Mouse (Mus musculus): ENCODE data around the gene Kcna10.
A peak's percentile ranks its signal among the peaks of the same experiment; 100 is the strongest.

Kcna10 gene

DNA sequence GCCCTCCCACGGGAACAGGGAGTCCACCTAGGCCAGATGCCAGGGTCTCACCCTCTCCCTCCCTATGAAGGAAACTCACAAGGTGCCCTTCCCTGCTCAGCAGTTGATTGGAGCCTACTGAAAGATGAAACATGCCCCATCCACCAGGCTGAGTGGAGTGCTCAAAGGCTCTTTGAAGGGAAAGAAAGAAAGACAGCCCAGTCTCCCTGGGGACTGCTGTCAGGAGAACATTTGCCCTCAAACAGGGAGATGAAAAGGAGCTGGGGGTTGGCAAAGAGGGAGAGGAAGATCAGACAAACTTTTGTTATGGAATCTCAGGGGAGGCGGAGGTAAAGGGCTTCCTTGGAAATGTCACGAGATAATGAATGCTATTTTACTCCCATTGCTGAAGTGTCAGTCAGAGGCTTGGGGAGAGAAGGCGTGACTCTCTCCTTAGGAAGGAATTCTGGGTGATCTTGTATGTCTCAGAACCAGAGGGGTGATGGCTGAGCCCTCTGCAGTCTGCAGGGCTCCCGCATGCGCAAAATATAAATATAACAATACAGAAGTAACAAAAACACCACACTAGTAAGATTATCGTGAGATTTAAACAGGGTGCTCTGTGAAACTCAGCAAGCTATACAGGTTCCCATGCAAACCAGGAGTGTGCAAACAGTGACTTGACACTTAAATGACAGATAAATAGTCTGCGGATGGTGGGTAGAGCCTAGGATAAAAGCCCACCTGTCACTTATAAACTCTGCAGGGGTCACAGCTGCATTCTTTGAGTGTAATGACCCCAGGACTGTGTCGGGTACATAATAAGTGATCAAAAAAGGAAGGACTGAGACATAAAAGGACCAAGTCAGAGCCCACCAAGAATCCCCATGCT is 18.7 kb downstream of the Kcna10 start:
- DNase-seq (ENCODE audit: low spot score) = no peak

DNA sequence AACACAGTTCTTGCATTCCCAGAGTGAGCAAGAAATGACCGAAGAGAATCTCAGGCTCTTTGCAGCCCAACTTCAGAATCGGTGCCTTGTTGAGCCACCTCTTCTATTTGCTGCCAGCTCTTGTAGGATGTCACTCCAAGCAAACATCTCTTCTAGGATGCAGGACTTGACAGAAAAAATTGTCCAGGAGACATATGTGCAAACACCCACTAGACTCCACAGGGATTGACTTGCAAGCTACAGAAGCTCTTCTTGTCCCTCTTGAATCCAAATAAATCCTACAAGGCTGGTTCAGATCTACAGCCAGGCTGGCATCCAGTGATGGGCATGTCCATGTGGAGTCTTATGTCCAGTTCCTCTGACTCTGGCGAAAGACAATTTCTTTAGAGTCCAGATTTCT is 21.6 kb downstream of the Kcna10 start:
- no peak for DNase-seq (ENCODE audit: low spot score)

DNA sequence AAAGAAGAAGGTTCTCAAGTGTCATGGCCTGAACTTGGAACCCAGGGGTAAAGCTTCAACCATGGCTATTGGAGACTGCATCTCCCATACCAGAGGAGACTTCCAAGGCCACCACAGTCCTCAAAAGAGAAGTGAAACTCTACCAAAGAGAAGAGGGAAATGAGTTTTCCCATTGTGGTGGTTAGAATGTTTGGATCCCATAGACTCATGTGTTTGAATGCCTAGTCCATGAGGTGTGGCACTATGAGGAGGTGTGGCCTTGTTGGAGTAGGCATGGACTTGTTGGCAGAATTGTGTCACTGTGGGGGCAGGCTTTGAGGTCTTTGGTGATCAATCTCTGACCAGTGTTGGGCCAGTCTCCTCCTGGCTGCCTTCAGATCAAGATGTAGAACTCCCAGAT is 22.3 kb downstream of the Kcna10 start:
- no peak for DNase-seq (ENCODE audit: low spot score)

DNA sequence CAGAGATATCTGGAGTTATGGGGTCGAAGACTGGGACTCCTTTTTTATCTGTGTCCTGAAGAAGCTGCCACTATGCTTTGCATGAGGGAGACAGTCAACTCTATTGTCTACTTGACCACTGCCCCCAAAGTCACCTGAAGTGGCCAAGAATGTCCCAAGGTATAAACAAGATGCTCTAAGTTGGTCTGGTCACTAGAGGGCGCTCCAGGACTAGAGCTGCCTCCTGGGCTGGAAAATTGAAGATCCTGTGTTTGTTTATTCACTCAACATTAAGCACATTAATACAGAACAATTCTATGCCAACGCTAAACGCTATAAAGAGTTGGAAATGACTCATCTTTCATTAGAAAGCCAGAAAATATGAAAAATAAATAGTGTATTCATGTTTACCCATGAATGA is 23.1 kb downstream of the Kcna10 start:
- peak; percentile 86 for DNase-seq (ENCODE audit: low spot score)

DNA sequence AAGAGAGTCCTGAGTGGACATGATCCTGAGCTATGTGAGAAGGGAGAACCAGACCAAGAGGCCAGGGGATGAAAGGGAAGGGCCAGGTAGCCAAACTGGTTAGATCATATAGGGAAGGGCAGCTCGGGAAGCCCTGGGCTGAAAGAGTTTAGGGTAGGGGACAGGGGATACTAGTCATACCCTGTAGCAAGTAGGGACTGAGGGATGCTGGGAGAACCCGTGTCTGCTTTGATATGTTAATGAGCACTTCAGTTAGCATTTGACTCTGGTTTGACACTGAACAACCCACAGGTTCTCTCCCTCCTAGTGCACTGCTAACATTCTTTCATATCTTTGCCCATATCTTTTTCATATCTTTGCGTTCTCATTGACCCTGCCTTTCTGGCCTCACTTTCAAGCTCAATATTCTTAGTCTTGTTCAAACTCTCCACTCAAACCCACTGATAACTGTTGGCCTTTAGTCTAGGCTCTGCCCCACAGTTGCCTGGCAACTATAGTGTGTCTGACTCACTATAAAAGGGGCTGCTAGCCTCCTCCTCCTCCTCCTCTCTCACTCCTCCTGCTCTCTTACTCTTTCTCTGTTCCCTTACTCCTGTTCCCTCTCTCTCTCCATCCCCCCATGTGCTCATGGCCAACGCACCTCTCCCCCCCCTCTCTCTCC is 23.8 kb downstream of the Kcna10 start:
- DNase-seq (ENCODE audit: low spot score) = no peak

DNA sequence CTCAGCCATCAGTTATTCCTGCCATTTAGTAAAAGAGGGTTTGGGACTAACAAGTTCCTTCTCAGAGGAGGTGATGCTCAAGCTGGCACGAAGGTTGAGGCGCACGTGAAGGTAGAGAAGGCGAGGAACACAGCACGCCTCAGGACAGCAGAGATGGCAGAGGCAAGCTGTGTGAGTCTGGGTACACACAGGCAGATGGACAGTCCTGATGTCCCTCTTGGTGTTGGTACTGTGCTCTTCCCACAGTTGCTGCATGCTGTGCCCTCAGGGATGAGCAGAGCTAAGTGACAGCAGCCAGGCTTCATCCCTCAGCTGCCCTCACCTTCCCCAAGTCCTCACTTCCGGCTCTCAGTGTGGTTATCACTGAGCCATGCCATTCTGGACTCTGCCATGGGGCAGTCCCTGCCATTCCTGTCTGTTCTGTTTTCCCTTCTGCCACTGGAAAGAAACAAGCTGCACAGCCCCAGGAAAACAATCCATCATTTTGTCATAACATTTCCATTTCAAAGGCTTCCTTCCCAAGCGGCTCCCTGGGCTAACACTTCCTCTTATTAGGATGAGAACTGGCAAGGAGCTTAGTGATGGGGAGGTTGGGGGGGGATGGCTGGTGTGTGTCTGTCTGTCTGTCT is 24.9 kb downstream of the Kcna10 start:
- DNase-seq (ENCODE audit: low spot score) = no peak

DNA sequence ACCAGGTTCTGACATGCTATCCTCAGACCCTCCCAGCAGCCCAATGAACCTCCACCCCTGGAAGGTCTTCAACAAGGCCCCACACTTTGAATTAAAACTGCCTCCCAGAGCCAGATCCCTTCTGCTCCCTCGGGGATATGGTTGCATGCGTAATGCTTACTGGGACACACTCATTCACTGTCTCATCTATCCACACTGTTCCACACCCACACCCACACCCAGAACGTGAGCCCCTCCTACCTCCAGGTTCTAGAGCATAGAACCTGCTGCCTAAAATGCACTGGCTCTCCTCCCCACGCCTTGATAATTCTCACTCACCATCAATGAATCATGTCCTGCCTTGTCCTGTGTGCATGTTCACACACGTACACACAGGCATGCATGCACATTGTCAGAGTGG is 31.8 kb downstream of the Kcna10 start:
- no peak for DNase-seq (ENCODE audit: low spot score)

DNA sequence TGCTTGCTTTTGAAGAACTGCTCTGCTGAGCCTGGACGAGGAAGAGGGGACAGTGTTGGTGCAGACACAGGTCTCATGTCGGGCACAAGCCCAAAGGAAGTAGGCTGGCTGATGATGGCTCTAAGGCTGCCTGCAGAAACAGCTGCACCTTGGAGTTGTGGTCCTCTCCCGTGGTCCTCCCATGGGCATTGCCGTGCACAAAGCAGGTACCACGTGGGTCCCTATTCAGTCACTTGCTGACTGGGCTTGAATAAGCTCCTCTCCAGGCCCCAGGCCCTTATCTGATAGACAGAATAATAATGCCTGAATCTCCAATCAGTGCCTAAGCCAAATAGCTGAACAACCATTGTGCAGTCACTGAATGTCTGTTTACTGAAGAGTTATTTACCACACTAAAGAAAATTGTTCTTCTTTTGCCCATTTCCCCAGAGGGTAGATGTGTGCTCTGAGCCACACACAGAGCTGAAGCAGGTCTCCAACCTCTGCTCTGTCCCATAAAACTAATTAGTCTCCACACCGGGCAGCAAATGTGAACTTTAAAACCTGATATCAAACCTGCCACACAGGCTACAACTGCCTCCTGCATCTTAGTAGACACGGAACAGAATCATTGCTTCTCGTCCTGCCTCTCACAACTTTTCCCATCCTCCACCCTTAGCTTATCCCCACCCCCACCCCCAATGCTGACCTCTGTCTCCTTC is 33.7 kb downstream of the Kcna10 start:
- DNase-seq (ENCODE audit: low spot score) = no peak

DNA sequence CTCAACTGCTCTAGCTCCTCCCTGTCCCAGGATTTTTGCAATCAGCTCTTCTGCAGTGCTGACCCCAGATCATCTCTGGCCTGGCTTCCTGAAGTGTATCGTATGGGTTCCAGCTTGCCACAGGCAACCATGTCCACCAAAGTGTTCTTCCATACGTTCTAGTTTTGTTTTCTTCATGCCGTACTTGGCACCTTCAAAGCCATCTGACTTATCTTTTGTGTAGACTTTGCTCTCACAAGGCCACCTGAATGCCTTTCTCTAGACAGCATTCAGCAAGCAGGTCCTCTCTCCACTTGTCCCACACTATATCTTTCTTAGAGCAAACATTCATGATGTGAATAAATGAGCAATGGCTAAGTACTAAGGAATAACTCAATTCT is 34.2 kb downstream of the Kcna10 start:
- no peak for DNase-seq (ENCODE audit: low spot score)

DNA sequence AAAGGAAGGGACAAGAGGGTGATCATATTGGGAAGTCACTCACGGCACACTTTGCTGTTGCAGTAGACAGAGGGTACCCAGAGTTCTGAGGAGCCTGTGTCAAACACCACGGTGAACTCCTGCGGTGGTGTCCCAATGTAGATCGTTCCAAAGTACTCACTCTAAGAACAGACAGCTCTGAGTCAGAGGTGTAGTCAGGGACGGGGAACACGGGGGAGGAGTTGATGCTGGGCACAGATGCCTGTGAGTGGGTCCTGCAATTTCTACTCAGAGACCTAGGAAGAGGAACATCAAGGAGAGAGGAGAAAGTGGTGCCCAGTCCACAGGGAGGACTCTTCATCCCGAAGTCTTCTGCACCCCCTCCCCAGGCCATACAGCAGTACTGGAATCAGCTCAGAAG is 35.7 kb downstream of the Kcna10 start:
- DNase-seq (ENCODE audit: low spot score) = no peak

DNA sequence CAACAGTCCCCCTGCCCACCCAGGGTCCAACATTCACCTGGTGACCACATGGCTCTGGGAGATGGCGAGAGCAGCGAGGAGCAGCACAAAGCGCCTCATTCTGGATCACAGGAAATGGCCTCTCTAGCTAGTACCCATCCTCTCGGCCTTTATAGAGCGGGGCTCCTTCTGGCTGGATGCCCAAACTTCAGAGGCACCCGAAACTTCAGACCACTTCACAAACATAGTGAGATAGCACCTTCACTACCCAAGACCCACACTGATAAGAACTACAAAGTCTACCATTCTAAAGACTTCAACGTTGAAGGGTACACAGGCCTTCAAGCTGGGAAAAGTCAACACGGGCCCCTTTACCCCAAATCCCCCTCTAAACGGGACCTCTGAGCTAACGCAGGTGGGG is 38.8 kb downstream of the Kcna10 start, which contains the start of gene Cym:
TSS of gene Cym (minus strand) at position 125 of the 400 bp plus-strand sequence.
- no peak for DNase-seq (ENCODE audit: low spot score)

DNA sequence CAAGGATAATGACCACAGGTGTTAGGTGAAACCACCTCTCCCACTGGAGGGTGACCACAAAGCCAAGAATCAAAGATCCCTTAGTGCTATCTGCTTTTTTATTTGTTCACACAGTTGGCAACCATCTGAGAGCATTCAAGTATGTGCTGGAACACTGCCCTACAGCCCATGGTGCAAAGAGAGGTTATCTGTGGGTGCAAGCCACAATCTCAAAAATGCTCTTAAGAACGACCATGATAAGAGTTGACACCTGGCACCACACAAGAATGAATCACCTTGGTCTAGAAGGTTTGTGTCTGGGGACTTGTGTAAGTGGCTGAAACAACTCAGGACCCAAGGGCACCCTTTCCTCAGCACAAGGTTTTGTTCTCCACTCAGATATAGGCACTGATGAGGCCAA is 40.4 kb downstream of the Kcna10 start:
- DNase-seq (ENCODE audit: low spot score) = no peak

DNA sequence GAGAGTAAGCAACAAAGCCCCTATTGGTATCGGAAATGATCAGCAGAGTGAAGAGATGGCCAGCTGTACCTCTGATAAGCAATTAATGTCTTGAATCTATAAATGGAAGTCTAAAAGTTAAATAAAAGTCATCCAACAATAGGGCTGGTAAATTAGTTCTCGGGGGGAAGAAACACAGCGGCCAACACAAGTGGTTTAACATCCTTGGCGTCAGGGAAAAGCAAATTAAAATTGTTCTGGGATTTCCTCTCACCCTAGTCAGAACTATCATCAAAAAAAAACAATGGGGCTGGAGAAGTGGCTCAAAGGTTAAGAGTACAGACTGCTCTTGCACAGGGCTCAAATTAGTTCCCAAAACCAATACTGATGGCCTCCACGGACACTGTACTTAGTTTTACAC is 43.0 kb downstream of the Kcna10 start:
- no peak for DNase-seq (ENCODE audit: low spot score)

DNA sequence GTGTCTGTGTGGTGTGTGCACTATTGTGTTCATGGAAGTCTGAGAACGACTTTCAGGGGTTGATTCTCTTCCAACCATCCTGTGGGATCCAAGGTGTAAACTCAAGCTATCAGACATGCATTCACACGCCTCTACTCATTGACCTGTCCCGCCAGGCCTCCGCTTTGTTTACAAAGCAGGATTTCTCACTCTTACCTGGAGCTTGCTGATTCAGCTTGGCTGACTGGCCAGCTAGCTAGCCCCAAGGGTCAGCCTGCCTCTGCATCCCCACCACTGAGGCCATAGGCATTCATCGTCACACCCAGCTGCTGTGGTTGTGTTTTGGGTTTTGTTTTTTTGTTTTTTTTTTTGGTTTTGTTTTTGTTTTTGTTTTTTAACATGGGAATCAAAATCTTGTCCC is 46.4 kb downstream of the Kcna10 start:
- no peak for DNase-seq (ENCODE audit: low spot score)

DNA sequence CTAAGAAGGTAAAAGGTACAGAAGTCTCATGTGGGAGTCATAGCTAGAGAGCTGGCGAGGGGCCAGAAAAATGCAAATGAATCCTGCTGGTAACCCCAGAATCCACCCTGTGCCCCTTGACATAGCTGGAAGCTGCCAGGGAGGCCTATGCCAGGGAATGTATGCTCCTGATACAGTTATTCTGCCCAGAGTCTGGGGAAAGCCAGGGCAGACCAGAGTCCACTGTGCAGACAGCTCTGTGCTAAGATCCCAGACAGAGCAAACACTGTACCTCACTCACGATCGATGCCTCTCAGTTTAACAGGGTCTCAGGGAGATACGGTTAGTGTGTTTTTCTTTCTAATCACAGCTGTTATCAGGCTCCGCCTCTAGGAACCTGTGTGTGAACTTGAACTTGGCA is 47.0 kb downstream of the Kcna10 start:
- no peak for DNase-seq (ENCODE audit: low spot score)

DNA sequence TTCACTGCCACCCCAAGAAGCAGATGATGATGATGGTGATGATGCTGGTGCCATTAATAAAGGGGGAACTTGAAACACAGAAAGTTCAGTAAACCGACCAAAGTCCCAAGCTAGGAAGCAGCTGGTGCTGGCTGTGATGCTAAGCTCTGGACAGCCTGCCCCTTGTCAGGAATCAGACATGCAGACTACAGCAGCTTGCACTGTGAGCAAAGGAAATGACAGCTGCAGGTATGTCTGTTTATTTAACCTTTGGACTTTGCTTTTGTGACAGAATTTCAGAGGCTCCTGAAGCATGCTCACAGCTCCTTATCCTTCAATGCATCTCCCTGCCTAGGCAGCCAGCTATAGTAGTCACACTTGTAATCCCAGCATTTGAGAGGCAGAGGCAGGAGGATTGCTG is 47.7 kb downstream of the Kcna10 start, which contains the start of gene A630076J17Rik:
TSS of gene A630076J17Rik (plus strand) at position 88 of the 400 bp plus-strand sequence.
- DNase-seq (ENCODE audit: low spot score) = no peak

DNA sequence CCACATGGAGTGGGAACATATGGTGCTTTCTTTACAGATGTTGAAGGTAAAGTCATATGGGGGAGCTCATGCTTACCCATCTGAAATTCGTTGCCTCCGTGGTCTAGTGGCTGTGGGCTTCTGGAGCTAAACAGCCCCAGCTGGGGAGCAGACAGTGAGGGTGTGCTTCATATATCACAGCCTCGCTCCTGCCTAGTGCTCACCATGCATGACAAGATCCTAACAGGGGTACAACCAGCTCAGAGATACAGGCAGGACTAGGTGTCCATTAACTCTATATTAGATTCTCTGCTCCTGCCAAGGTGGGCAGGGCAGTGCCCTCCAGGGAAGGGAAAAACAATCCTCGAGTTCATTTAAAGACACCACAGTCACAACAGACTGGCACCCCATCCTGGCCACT is 48.3 kb downstream of the Kcna10 start:
- DNase-seq (ENCODE audit: low spot score) = no peak

DNA sequence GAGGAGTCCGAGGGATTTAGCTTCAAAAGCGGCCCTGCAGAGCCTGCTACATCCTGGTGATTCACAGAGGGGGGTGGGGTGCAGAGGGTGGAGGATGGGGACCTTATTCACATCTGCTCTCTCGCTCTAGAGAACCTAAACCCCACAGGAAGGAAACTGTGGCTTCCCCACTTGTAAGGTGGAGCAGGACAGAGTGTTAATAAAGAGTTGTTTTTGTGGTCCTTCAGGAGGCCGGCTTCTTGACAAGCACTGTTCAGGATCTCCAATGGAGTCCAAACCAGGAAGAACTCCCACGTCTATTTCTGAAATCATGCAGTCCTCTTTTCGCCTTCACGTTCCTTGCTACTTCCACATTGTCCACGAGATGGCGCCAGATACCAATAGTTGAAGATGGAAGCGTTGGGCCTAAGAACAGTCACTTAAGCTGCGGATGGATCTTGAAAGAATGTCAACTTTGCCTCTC is 50.5 kb downstream of the Kcna10 start:
- DNase-seq (ENCODE audit: low spot score) = peak; percentile 92

DNA sequence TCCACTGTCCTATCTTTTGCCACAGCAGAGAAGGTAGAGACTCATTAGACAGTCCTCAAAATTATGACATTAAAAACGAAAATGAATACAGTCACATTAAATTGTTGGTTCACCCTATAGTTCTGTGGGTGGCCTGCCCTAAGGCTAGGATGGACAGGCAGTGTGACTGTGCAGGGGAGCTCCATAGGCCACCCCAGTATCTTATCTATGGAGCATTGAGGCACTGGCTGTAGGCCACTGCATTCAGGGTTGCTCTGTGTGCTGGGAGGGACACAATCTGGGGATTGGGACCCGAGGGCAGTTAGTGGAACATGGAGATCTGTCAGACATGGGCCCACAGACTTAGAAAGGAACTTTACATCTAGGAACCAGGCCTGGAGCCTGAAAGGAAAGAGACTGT is 51.1 kb downstream of the Kcna10 start:
- no peak for DNase-seq (ENCODE audit: low spot score)

DNA sequence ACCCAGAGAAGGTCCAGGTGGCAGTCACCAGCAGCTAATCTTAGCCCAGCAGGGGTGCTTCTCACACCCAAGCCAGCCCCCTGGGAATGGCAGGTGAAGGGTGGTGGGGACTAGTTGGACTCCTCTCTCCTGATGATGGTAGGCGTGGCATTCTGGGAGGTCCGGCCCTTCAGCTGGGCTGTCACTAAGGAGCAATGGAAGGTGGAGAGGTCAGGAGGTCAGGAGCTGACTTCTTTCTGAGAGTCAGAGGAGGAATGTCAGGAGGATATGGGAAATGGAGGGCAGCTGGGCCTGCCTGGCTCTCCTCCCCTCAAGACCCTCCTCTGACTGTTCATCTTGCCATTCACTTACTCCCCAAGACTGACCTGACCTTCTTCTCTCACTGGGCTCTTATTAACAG is 55.2 kb downstream of the Kcna10 start:
- no peak for DNase-seq (ENCODE audit: low spot score)

DNA sequence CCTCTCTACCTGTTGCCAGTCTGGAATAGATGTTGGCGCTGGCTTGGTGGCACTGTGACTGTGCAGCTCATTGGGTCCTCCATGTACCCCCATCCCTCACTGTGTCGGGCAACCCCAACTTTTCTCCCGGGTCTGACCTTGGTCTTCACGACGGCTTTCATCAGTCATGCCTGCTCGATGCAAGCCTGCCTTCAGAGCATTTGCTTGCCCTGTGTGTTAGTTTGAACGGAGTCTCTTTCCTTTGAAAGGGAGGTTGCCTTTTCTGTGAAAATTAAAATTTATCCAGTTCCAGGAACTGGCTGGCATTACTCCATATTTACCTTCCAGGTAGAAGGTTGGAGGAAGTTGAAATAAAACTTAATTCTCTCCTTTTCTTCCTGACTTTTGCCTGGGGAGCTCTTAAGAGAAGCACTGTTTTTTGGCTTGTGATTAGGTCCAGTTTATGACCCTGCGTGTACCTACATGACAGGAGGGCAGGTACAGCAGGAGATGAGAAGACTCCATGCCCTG is 55.7 kb downstream of the Kcna10 start:
- DNase-seq (ENCODE audit: low spot score) = no peak

DNA sequence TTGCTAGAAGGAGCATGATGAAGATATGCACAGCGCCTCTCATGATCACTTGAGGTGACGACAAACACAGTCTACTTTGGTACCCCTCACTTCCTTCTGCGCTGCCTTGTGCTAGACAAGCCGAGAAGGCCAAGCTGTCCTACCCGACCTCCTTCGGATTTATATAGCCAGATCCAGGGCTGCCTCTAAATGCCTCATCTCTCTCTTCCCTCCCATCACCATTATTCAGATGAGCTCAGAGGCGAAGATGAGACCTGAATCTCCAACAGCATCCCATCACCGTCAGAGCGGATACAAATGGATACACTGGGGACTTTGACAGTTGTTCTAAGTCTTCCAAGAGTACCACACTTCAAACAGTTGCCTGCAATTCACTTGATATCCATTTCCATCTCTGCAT is 56.8 kb downstream of the Kcna10 start, which contains the start of gene Prok1:
TSS of gene Prok1 (minus strand) at position 101 of the 400 bp plus-strand sequence.
- no peak for DNase-seq (ENCODE audit: low spot score)

Measured in retina, embryonic 14.5 days (tissue).